Mouse (Mus musculus) v-Abl transformed pro-B cells (cell line): ENCODE measurements around the gene Ect2l.
"Not testable (repeated sequence)": the region's sequence is repeated elsewhere in the genome, so short reads cannot be mapped to it uniquely, and the experiment has no call there.

Source experiments
- in situ Hi-C, 2 experiments: fragments of 400-800 bp; cut with MboI; formaldehyde crosslinking; loops; one replicate each; pipeline ENCODE4 v1.15.1; 2025; ENCODE audit not compliant: unreplicated experiment in 2 of 2

Gene Ect2l

GRCm38 (mm10) chr10:18194737-18195141 lies 16.0 kb downstream of the Ect2l start:
- in situ Hi-C loops, result loop anchor here (5.0 kb wide), 3 partner anchors 87 to 462 kb away; no protein-coding TSS in a partner anchor

- in situ Hi-C loops, result no loop called here
These were observed 16.5 kb downstream of the Ect2l start for GRCm38 (mm10) chr10:18194156-18194555.

GRCm38 (mm10) chr10:18193221-18193620 lies 17.5 kb downstream of the Ect2l start:
- in situ Hi-C loops, result no loop called here

- in situ Hi-C loops, result no loop called here
These were observed 19.0 kb downstream of the Ect2l start for GRCm38 (mm10) chr10:18191706-18192105.

GRCm38 (mm10) chr10:18189498-18189897 lies 21.2 kb downstream of the Ect2l start:
- in situ Hi-C loops, result no loop called here

GRCm38 (mm10) chr10:18188564-18188963 lies 22.1 kb downstream of the Ect2l start:
- in situ Hi-C loops, result no loop called here

- in situ Hi-C loops, result no loop called here
These were observed 28.4 kb downstream of the Ect2l start for GRCm38 (mm10) chr10:18182246-18182645.

GRCm38 (mm10) chr10:18177304-18177703 lies 33.4 kb downstream of the Ect2l start:
- in situ Hi-C loops, result no loop called here

GRCm38 (mm10) chr10:18176722-18177121 lies 34.0 kb downstream of the Ect2l start:
- in situ Hi-C loops, result no loop called here

- in situ Hi-C loops, result no loop called here
These were observed 35.6 kb downstream of the Ect2l start for GRCm38 (mm10) chr10:18175087-18175486.

- in situ Hi-C loops, result no loop called here
These were observed 48.2 kb downstream of the Ect2l start for GRCm38 (mm10) chr10:18162435-18162971.

- in situ Hi-C loops, result no loop called here
These were observed 63.5 kb downstream of the Ect2l start for GRCm38 (mm10) chr10:18147224-18147623.

- in situ Hi-C loops, result no loop called here
These were observed 68.5 kb downstream of the Ect2l start for GRCm38 (mm10) chr10:18142231-18142630.

- in situ Hi-C loops, result no loop called here
These were observed 69.3 kb downstream of the Ect2l start for GRCm38 (mm10) chr10:18141389-18141788.

- in situ Hi-C loops, result no loop called here
These were observed 71.1 kb downstream of the Ect2l start for GRCm38 (mm10) chr10:18139615-18140014.

- in situ Hi-C loops, result not testable (repeated sequence)
These were observed 71.7 kb downstream of the Ect2l start for GRCm38 (mm10) chr10:18138853-18139503.

- in situ Hi-C loops, result no loop called here
These were observed 78.7 kb downstream of the Ect2l start for GRCm38 (mm10) chr10:18131666-18132650.

- in situ Hi-C loops, result no loop called here
These were observed 80.4 kb downstream of the Ect2l start for GRCm38 (mm10) chr10:18130276-18130675.

- in situ Hi-C loops, result no loop called here
These were observed 92.4 kb downstream of the Ect2l start for GRCm38 (mm10) chr10:18118336-18118735.

GRCm38 (mm10) chr10:18113473-18114093 lies 97.1 kb downstream of the Ect2l start:
- in situ Hi-C loops, result no loop called here

GRCm38 (mm10) chr10:18110940-18111339 lies 99.8 kb downstream of the Ect2l start:
- in situ Hi-C loops, result no loop called here
